Mouse (Mus musculus): ENCODE results near the gene Pou2af1. TPM values are rescaled to one million over a fixed set of nuclear protein-coding genes. Genes with fewer than 3 reads are reported as not detected.

Gene Pou2af1
- polyA plus RNA-seq, 1 experiment: 11.0 TPM

- TF ChIP-seq CTCF (IDR thresholded peaks at IDR 0.05; ENCODE audit: insufficient read depth, low read length) (no peak), POLR2A (IDR thresholded peaks at IDR 0.05; ENCODE audit: borderline replicate concordance, extremely low read depth, low read depth, low read length) (no peak)
- H3K4me3 ChIP-seq (replicated peaks; ENCODE audit: extremely low read depth, low read depth, low read length): no peak overlapping the region
- 56% methylated on average over 4 of the region's 4 CpGs for WGBS
- H3K4me1 ChIP-seq (ENCODE audit: control insufficient read depth, insufficient read depth, low read length): no peaks in the 10 kb centered on the region
- no peak for DNase-seq
Measured at GRCm38 (mm10) chr9:51215311-51215710, 1.8 kb downstream of the Pou2af1 start.

- no peak overlapping the region for H3K4me3 ChIP-seq (replicated peaks; ENCODE audit: extremely low read depth, low read depth, low read length)
- H3K4me1 ChIP-seq (ENCODE audit: control insufficient read depth, insufficient read depth, low read length): no peaks in the 10 kb centered on the region
- TF ChIP-seq POLR2A (IDR thresholded peaks at IDR 0.05; ENCODE audit: borderline replicate concordance, extremely low read depth, low read depth, low read length) (no peak), CTCF (IDR thresholded peaks at IDR 0.05; ENCODE audit: insufficient read depth, low read length) (no peak)
- DNase-seq: no peak
- WGBS: 82% methylated on average over 6 of the region's 6 CpGs
Measured at GRCm38 (mm10) chr9:51215949-51216348, 2.4 kb downstream of the Pou2af1 start.

- 84% methylated on average over 5 of the region's 5 CpGs for WGBS
- no peak for DNase-seq
- H3K4me1 ChIP-seq (ENCODE audit: control insufficient read depth, insufficient read depth, low read length): no peaks in the 10 kb centered on the region
- H3K4me3 ChIP-seq (replicated peaks; ENCODE audit: extremely low read depth, low read depth, low read length): no peak overlapping the region
- TF ChIP-seq POLR2A (IDR thresholded peaks at IDR 0.05; ENCODE audit: borderline replicate concordance, extremely low read depth, low read depth, low read length): no peak
- TF ChIP-seq CTCF (IDR thresholded peaks at IDR 0.05; ENCODE audit: insufficient read depth, low read length): no peak
Measured at GRCm38 (mm10) chr9:51225636-51226166, 12.2 kb downstream of the Pou2af1 start.

- no peak for DNase-seq
- WGBS: 45% methylated on average over 4 of the region's 4 CpGs
- TF ChIP-seq POLR2A (IDR thresholded peaks at IDR 0.05; ENCODE audit: borderline replicate concordance, extremely low read depth, low read depth, low read length) (no peak), CTCF (IDR thresholded peaks at IDR 0.05; ENCODE audit: insufficient read depth, low read length) (no peak)
- no peaks in the 10 kb centered on the region for H3K4me1 ChIP-seq (ENCODE audit: control insufficient read depth, insufficient read depth, low read length)
- no peak overlapping the region for H3K4me3 ChIP-seq (replicated peaks; ENCODE audit: extremely low read depth, low read depth, low read length)
Measured at GRCm38 (mm10) chr9:51230701-51231389, 17.3 kb downstream of the Pou2af1 start.

GRCm38 (mm10) chr9:51232163-51232562, 18.7 kb downstream of the Pou2af1 start:
- 92% methylated on average over 8 of the region's 8 CpGs for WGBS
- no peaks in the 10 kb centered on the region for H3K4me1 ChIP-seq (ENCODE audit: control insufficient read depth, insufficient read depth, low read length)
- DNase-seq: no peak
- H3K4me3 ChIP-seq (replicated peaks; ENCODE audit: extremely low read depth, low read depth, low read length): no peak overlapping the region
- TF ChIP-seq CTCF (IDR thresholded peaks at IDR 0.05; ENCODE audit: insufficient read depth, low read length) (no peak), POLR2A (IDR thresholded peaks at IDR 0.05; ENCODE audit: borderline replicate concordance, extremely low read depth, low read depth, low read length) (no peak)

- no peak for TF ChIP-seq CTCF (IDR thresholded peaks at IDR 0.05; ENCODE audit: insufficient read depth, low read length)
- no peak for TF ChIP-seq POLR2A (IDR thresholded peaks at IDR 0.05; ENCODE audit: borderline replicate concordance, extremely low read depth, low read depth, low read length)
- no peaks in the 10 kb centered on the region for H3K4me1 ChIP-seq (ENCODE audit: control insufficient read depth, insufficient read depth, low read length)
- WGBS: 48% methylated on average over 12 of the region's 12 CpGs
- no peak overlapping the region for H3K4me3 ChIP-seq (replicated peaks; ENCODE audit: extremely low read depth, low read depth, low read length)
- DNase-seq: no peak
Measured at GRCm38 (mm10) chr9:51238741-51239385, 25.4 kb downstream of the Pou2af1 start.

- WGBS: 53% methylated on average over 4 of the region's 4 CpGs
- no peak for DNase-seq
- Histone ChIP-seq H3K4me1 (ENCODE audit: control insufficient read depth, insufficient read depth, low read length) (no peaks in the 10 kb centered on the region), H3K4me3 (replicated peaks; ENCODE audit: extremely low read depth, low read depth, low read length) (no peak overlapping the region)
- TF ChIP-seq POLR2A (IDR thresholded peaks at IDR 0.05; ENCODE audit: borderline replicate concordance, extremely low read depth, low read depth, low read length) (no peak), CTCF (IDR thresholded peaks at IDR 0.05; ENCODE audit: insufficient read depth, low read length) (no peak)
Measured at GRCm38 (mm10) chr9:51256780-51257502, 43.4 kb downstream of the Pou2af1 start.

- 85% methylated on average over 5 of the region's 5 CpGs for whole genome bisulfite sequencing
- TF ChIP-seq POLR2A (IDR thresholded peaks at IDR 0.05; ENCODE audit: borderline replicate concordance, extremely low read depth, low read depth, low read length) (no peak), CTCF (IDR thresholded peaks at IDR 0.05; ENCODE audit: insufficient read depth, low read length) (no peak)
- H3K4me3 ChIP-seq (replicated peaks; ENCODE audit: extremely low read depth, low read depth, low read length): no peak overlapping the region
- no peak for DNase-seq
- H3K4me1 ChIP-seq (ENCODE audit: control insufficient read depth, insufficient read depth, low read length): no peaks in the 10 kb centered on the region; the same call in 1 of the 2 replicates
Measured at GRCm38 (mm10) chr9:51258426-51258825, 44.9 kb downstream of the Pou2af1 start.

GRCm38 (mm10) chr9:51268852-51269251, 55.3 kb downstream of the Pou2af1 start:
- no peak for TF ChIP-seq POLR2A (IDR thresholded peaks at IDR 0.05; ENCODE audit: borderline replicate concordance, extremely low read depth, low read depth, low read length)
- TF ChIP-seq CTCF (IDR thresholded peaks at IDR 0.05; ENCODE audit: insufficient read depth, low read length): no peak
- no peak for DNase-seq
- Histone ChIP-seq H3K4me3 (replicated peaks; ENCODE audit: extremely low read depth, low read depth, low read length) (no peak overlapping the region), H3K4me1 (ENCODE audit: control insufficient read depth, insufficient read depth, low read length) (no peaks in the 10 kb centered on the region; the same call in none of the 2 replicates)
- WGBS: 81% methylated on average over 5 of the region's 5 CpGs
